Mouse (Mus musculus): Measurements from ENCODE around the gene Wdr66.

GRCm38 (mm10) chr5:123355918-123356317 is 104.0 kb downstream of the Wdr66 start:
- TF ChIP-seq JUND (conservative IDR thresholded peaks at IDR 0.05; ENCODE audit: low read depth, low read length) = no peak
- no peak for TF ChIP-seq KAT2A (IDR thresholded peaks at IDR 0.05; ENCODE audit: insufficient replicate concordance, low read length)
- no peak for TF ChIP-seq MAZ (IDR thresholded peaks at IDR 0.05; ENCODE audit: low read depth, low read length)
- no peak for TF ChIP-seq TCF12 (IDR thresholded peaks at IDR 0.05; ENCODE audit: low read depth, low read length)
- no peak for TF ChIP-seq POLR2AphosphoS2 (IDR thresholded peaks at IDR 0.05; ENCODE audit: low read depth, low read length)
- no peak for TF ChIP-seq CTCF (conservative IDR thresholded peaks at IDR 0.05 in 1 of 2, IDR thresholded peaks at IDR 0.05 in 1 of 2; ENCODE audit: low read depth in 2 of 2, low read length in 2 of 2)

All from CH12.LX (cell line).